Mouse (Mus musculus): ENCODE measurements around the gene Ick. TPM values are rescaled to one million over a fixed set of nuclear protein-coding genes. Genes with fewer than 3 reads are reported as not detected.
A peak's percentile ranks its signal among the peaks of the same experiment; 100 is the strongest.
"Not testable (repeated sequence)": the region's sequence is repeated elsewhere in the genome, so short reads cannot be mapped to it uniquely, and the experiment has no call there.

Gene Ick
- polyA plus RNA-seq, 1 experiment from 2014 or later, result 28.1 TPM

- H3K4me2 ChIP-seq (ENCODE audit: low read depth, low read length); ATAC-seq: not testable (repeated sequence)
- WGBS, result 26% methylated on average over 3 of the region's 3 CpGs
Observed at GRCm38 (mm10) chr9:78174925-78175276, 65.9 kb downstream of the Ick start.

GRCm38 (mm10) chr9:78175277-78176200, 66.5 kb downstream of the Ick start:
- 0 out of 2 replicates have a peak, but pooled peaks cover 3% of the 10 kb centered on the region for H3K4me1 ChIP-seq (ENCODE audit: control insufficient read depth, insufficient read depth, low read length)
- H3K9me3 ChIP-seq (ENCODE audit: control insufficient read depth, low read length), result no peaks in the 10 kb centered on the region
- H3K27ac ChIP-seq (ENCODE audit: low read length), result peak overlapping the region; percentile 99
- H3K4me2 ChIP-seq (ENCODE audit: low read depth, low read length), result peak overlapping the region; percentile 63
- under 1% methylated on average over 49 of the region's 58 CpGs for WGBS
- H3K9ac ChIP-seq (ENCODE audit: low read depth, low read length), result peak overlapping the region; percentile 92
- H3K36me3 ChIP-seq (ENCODE audit: control insufficient read depth, insufficient read depth, low read length), result no peaks in the 10 kb centered on the region
- no peaks in the 10 kb centered on the region for H3K27me3 ChIP-seq (replicated peaks; ENCODE audit: control insufficient read depth, insufficient read depth, low read length)
- ATAC-seq, result peak; percentile 99
- H3K4me3 ChIP-seq (ENCODE audit: low read length), result peak overlapping the region; percentile 77

More at GRCm38 (mm10) chr9:78174925-78175276, 65.9 kb downstream of the Ick start:
- not testable (repeated sequence) for H3K4me1 ChIP-seq (ENCODE audit: control insufficient read depth, insufficient read depth, low read length); H3K27me3 ChIP-seq (replicated peaks; ENCODE audit: control insufficient read depth, insufficient read depth, low read length); H3K27ac ChIP-seq (ENCODE audit: low read length); H3K9ac ChIP-seq (ENCODE audit: low read depth, low read length); H3K4me3 ChIP-seq (ENCODE audit: low read length); H3K36me3 ChIP-seq (ENCODE audit: control insufficient read depth, insufficient read depth, low read length); H3K9me3 ChIP-seq (ENCODE audit: control insufficient read depth, low read length)

- under 1% methylated on average over 22 of the region's 22 CpGs for WGBS
- peak overlapping the region; percentile 77 for H3K4me3 ChIP-seq (ENCODE audit: low read length)
- 0 out of 2 replicates have a peak, but pooled peaks cover 3% of the 10 kb centered on the region for H3K4me1 ChIP-seq (ENCODE audit: control insufficient read depth, insufficient read depth, low read length)
- no peaks in the 10 kb centered on the region for H3K27me3 ChIP-seq (replicated peaks; ENCODE audit: control insufficient read depth, insufficient read depth, low read length)
- peak overlapping the region; percentile 92 for H3K9ac ChIP-seq (ENCODE audit: low read depth, low read length)
- H3K9me3 ChIP-seq (ENCODE audit: control insufficient read depth, low read length), result no peaks in the 10 kb centered on the region
- peak overlapping the region; percentile 99 for H3K27ac ChIP-seq (ENCODE audit: low read length)
- H3K36me3 ChIP-seq (ENCODE audit: control insufficient read depth, insufficient read depth, low read length), result no peaks in the 10 kb centered on the region
- peak overlapping the region; percentile 63 for H3K4me2 ChIP-seq (ENCODE audit: low read depth, low read length)
- peak; percentile 64 for ATAC-seq
Observed at GRCm38 (mm10) chr9:78176201-78176727, 67.3 kb downstream of the Ick start.

GRCm38 (mm10) chr9:78176831-78177230, 67.8 kb downstream of the Ick start:
- 0 out of 2 replicates have a peak, but pooled peaks cover 3% of the 10 kb centered on the region for H3K4me1 ChIP-seq (ENCODE audit: control insufficient read depth, insufficient read depth, low read length)
- peak overlapping the region; percentile 92 for H3K9ac ChIP-seq (ENCODE audit: low read depth, low read length)
- H3K4me3 ChIP-seq (ENCODE audit: low read length), result peak overlapping the region; percentile 77
- H3K9me3 ChIP-seq (ENCODE audit: control insufficient read depth, low read length), result no peaks in the 10 kb centered on the region
- 17% methylated on average over 7 of the region's 7 CpGs for WGBS
- no peaks in the 10 kb centered on the region for H3K27me3 ChIP-seq (replicated peaks; ENCODE audit: control insufficient read depth, insufficient read depth, low read length)
- peak; percentile 38; the same call in 1 of the 2 replicates for ATAC-seq
- H3K4me2 ChIP-seq (ENCODE audit: low read depth, low read length), result peak overlapping the region; percentile 63
- no peaks in the 10 kb centered on the region for H3K36me3 ChIP-seq (ENCODE audit: control insufficient read depth, insufficient read depth, low read length)
- H3K27ac ChIP-seq (ENCODE audit: low read length), result peak overlapping the region; percentile 99

GRCm38 (mm10) chr9:78178197-78178596, 69.2 kb downstream of the Ick start:
- Histone ChIP-seq H3K9me3 (ENCODE audit: control insufficient read depth, low read length) (no peaks in the 10 kb centered on the region), H3K36me3 (ENCODE audit: control insufficient read depth, insufficient read depth, low read length) (no peaks in the 10 kb centered on the region), H3K4me2 (ENCODE audit: low read depth, low read length) (no peak overlapping the region), H3K27ac (ENCODE audit: low read length) (no peak overlapping the region), H3K4me3 (ENCODE audit: low read length) (no peak overlapping the region), H3K27me3 (replicated peaks; ENCODE audit: control insufficient read depth, insufficient read depth, low read length) (no peaks in the 10 kb centered on the region), H3K4me1 (ENCODE audit: control insufficient read depth, insufficient read depth, low read length) (0 out of 2 replicates have a peak, but pooled peaks cover 3% of the 10 kb centered on the region), H3K9ac (ENCODE audit: low read depth, low read length) (no peak overlapping the region)
- no peak for ATAC-seq
- WGBS, result 78% methylated on average over 5 of the region's 5 CpGs

- no peak overlapping the region for H3K4me3 ChIP-seq (ENCODE audit: low read length)
- H3K9me3 ChIP-seq (ENCODE audit: control insufficient read depth, low read length), result no peaks in the 10 kb centered on the region
- H3K27me3 ChIP-seq (replicated peaks; ENCODE audit: control insufficient read depth, insufficient read depth, low read length), result no peaks in the 10 kb centered on the region
- no peak overlapping the region for H3K4me2 ChIP-seq (ENCODE audit: low read depth, low read length)
- 0 out of 2 replicates have a peak, but pooled peaks cover 3% of the 10 kb centered on the region for H3K4me1 ChIP-seq (ENCODE audit: control insufficient read depth, insufficient read depth, low read length)
- no peak overlapping the region for H3K9ac ChIP-seq (ENCODE audit: low read depth, low read length)
- no peaks in the 10 kb centered on the region for H3K36me3 ChIP-seq (ENCODE audit: control insufficient read depth, insufficient read depth, low read length)
- ATAC-seq, result no peak
- WGBS, result 65% methylated on average over 2 of the region's 2 CpGs
- no peak overlapping the region for H3K27ac ChIP-seq (ENCODE audit: low read length)
Observed at GRCm38 (mm10) chr9:78179071-78179470, 70.1 kb downstream of the Ick start.

GRCm38 (mm10) chr9:78182474-78182873, 73.5 kb downstream of the Ick start, which contains the start of gene Gsta4:
Gsta4 (plus strand) TSS chr9:78182774.
- not testable (repeated sequence) for H3K9me3 ChIP-seq (ENCODE audit: control insufficient read depth, low read length); H3K27me3 ChIP-seq (replicated peaks; ENCODE audit: control insufficient read depth, insufficient read depth, low read length); H3K27ac ChIP-seq (ENCODE audit: low read length); H3K36me3 ChIP-seq (ENCODE audit: control insufficient read depth, insufficient read depth, low read length); H3K4me2 ChIP-seq (ENCODE audit: low read depth, low read length); H3K4me3 ChIP-seq (ENCODE audit: low read length); H3K9ac ChIP-seq (ENCODE audit: low read depth, low read length); H3K4me1 ChIP-seq (ENCODE audit: control insufficient read depth, insufficient read depth, low read length); ATAC-seq
- 98% methylated on average over 4 of the region's 7 CpGs for WGBS

- Histone ChIP-seq H3K4me3 (ENCODE audit: low read length) (no peak overlapping the region), H3K27ac (ENCODE audit: low read length) (no peak overlapping the region), H3K9me3 (ENCODE audit: control insufficient read depth, low read length) (no peaks in the 10 kb centered on the region), H3K4me1 (ENCODE audit: control insufficient read depth, insufficient read depth, low read length) (peaks cover 7% of the 10 kb centered on the region; the same call in 1 of the 2 replicates), H3K36me3 (ENCODE audit: control insufficient read depth, insufficient read depth, low read length) (no peaks in the 10 kb centered on the region), H3K27me3 (replicated peaks; ENCODE audit: control insufficient read depth, insufficient read depth, low read length) (no peaks in the 10 kb centered on the region), H3K4me2 (ENCODE audit: low read depth, low read length) (no peak overlapping the region), H3K9ac (ENCODE audit: low read depth, low read length) (no peak overlapping the region)
- no peak for ATAC-seq
- 79% methylated on average over 9 of the region's 9 CpGs for WGBS
Observed at GRCm38 (mm10) chr9:78185686-78186085, 76.7 kb downstream of the Ick start.

GRCm38 (mm10) chr9:78188910-78189309, 79.9 kb downstream of the Ick start:
- Histone ChIP-seq H3K4me1 (ENCODE audit: control insufficient read depth, insufficient read depth, low read length) (peaks cover 22% of the 10 kb centered on the region; the same call in 1 of the 2 replicates), H3K9ac (ENCODE audit: low read depth, low read length) (no peak overlapping the region), H3K27me3 (replicated peaks; ENCODE audit: control insufficient read depth, insufficient read depth, low read length) (no peaks in the 10 kb centered on the region), H3K36me3 (ENCODE audit: control insufficient read depth, insufficient read depth, low read length) (no peaks in the 10 kb centered on the region), H3K27ac (ENCODE audit: low read length) (no peak overlapping the region), H3K9me3 (ENCODE audit: control insufficient read depth, low read length) (no peaks in the 10 kb centered on the region), H3K4me2 (ENCODE audit: low read depth, low read length) (no peak overlapping the region), H3K4me3 (ENCODE audit: low read length) (no peak overlapping the region)
- WGBS, result 67% methylated on average over 8 of the region's 8 CpGs
- ATAC-seq, result no peak
